ENCODE assay signal across 15 mouse cellular contexts in the genomic region with DNA sequence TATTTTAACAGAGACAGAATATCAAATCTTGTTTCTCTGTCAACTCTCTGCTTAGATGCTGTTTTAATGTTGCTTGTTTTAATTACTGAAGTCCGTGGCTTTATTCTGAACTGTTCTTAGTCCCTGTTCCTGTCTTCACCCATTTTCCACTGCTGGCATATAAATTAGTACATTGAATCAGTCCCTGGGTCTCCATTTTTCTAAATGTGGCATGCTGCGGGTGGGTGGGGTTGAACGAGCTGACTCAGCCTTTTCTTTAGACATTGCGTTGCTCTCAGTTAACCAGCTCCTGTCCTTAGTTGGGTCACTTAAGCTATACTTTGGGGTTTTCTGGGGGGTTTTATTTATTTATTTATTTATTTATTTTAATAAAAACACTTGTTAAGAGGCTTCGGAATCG. TPM values are rescaled to one million over a fixed set of nuclear protein-coding genes. Genes with fewer than 3 reads are reported as not detected.
DNase-seq lines count a peak whose midpoint lies in the region; ATAC-seq and TF ChIP-seq lines count a peak whose summit lies in the region.
"Had no signal": no experiment of that assay in that cellular context is flagged by ENCODE, and none has a peak within 500 bp of the region (broad histone marks: within the 10 kb centered on the region; RNA-seq: fewer than 3 reads in every experiment).

No protein-coding gene starts in this region.

- TF ChIP-seq EP300 in stomach, postnatal 0 days (optimal IDR thresholded peaks at IDR 0.05), result no peak

- DNase-seq in heart, postnatal 36 days, result no peak
- peak; percentile 9 for DNase-seq in right cerebral cortex, postnatal 25 days
- DNase-seq in right cerebral cortex, postnatal 36 days (ENCODE audit: low spot score in 2 of 2), result no peak
- DNase-seq in stomach, postnatal 0 days (ENCODE audit: low spot score), result no peak
- DNase-seq in embryo, embryonic 10.5 days (ENCODE audit: low spot score), result no peak
- DNase-seq: gastrocnemius, postnatal 14 days; right cerebral cortex, postnatal 14 days; thymus, adult 18-20 months had no signal

- intact Hi-C loops in heart, postnatal 36 days (cut with DNase I), result loop anchor here (5.0 kb wide), 1 partner anchor 167 kb away; no protein-coding TSS in a partner anchor

- ATAC-seq in heart, embryonic 15.5 days (replicated peaks; ENCODE audit: insufficient number of reproducible peaks, insufficient read depth, low FRiP score, low read depth), result no peak
- ATAC-seq in limb, embryonic 15.5 days (ENCODE audit: insufficient number of reproducible peaks, low FRiP score, low TSS enrichment, low read depth), result no peak
- no peak for ATAC-seq in stomach, postnatal 0 days (ENCODE audit: low FRiP score, low TSS enrichment)
- ATAC-seq in forebrain, embryonic 15.5 days (replicated peaks), result no peak

- no peaks in the 10 kb centered on the region for H3K9me3 ChIP-seq in heart, embryonic 15.5 days (replicated peaks)
- no peaks in the 10 kb centered on the region for H3K9me3 ChIP-seq in limb, embryonic 15.5 days
- H3K9me3 ChIP-seq in stomach, postnatal 0 days (ENCODE audit: control insufficient read depth, low read length), result no peaks in the 10 kb centered on the region
- H3K9me3 ChIP-seq in forebrain, embryonic 15.5 days, result no peaks in the 10 kb centered on the region
- H3K9me3 ChIP-seq: hindbrain, embryonic 13.5 days; midbrain, embryonic 12.5 days; neural tube, embryonic 13.5 days had no signal

- WGBS in heart, embryonic 15.5 days, result 72% methylated on average over 6 of the region's 6 CpGs
- 51% methylated on average over 6 of the region's 6 CpGs for WGBS in limb, embryonic 15.5 days
- 57% methylated on average over 6 of the region's 6 CpGs for WGBS in stomach, postnatal 0 days
- 68% methylated on average over 6 of the region's 6 CpGs for WGBS in forebrain, embryonic 15.5 days

- H3K4me2 ChIP-seq in heart, embryonic 15.5 days, result no peak overlapping the region; the same call in 1 of the 2 replicates
- H3K4me2 ChIP-seq in limb, embryonic 15.5 days, result 0 out of 2 replicates have a peak overlapping the region, but pooled peaks have one; percentile 1
- H3K4me2 ChIP-seq in stomach, postnatal 0 days (replicated peaks; ENCODE audit: low read depth), result peak overlapping the region; percentile 72
- no peak overlapping the region for H3K4me2 ChIP-seq in forebrain, embryonic 15.5 days (replicated peaks)

- no peak for TF ChIP-seq CTCF in stomach, postnatal 0 days (IDR thresholded peaks at IDR 0.05; ENCODE audit: low read depth)

- H3K27me3 ChIP-seq in heart, embryonic 15.5 days, result no peaks in the 10 kb centered on the region
- no peaks in the 10 kb centered on the region for H3K27me3 ChIP-seq in limb, embryonic 15.5 days
- no peaks in the 10 kb centered on the region for H3K27me3 ChIP-seq in stomach, postnatal 0 days (ENCODE audit: control insufficient read depth, insufficient read depth, low read length)
- peaks cover 12% of the 10 kb centered on the region; the same call in 1 of the 2 replicates for H3K27me3 ChIP-seq in forebrain, embryonic 15.5 days

- peaks cover 13% of the 10 kb centered on the region for H3K4me1 ChIP-seq in heart, embryonic 15.5 days (replicated peaks)
- H3K4me1 ChIP-seq in limb, embryonic 15.5 days, result peaks cover 14% of the 10 kb centered on the region
- H3K4me1 ChIP-seq in stomach, postnatal 0 days (replicated peaks; ENCODE audit: control insufficient read depth, insufficient read depth), result no peaks in the 10 kb centered on the region
- H3K4me1 ChIP-seq in forebrain, embryonic 15.5 days, result peaks cover 13% of the 10 kb centered on the region

- H3K9ac ChIP-seq in heart, embryonic 15.5 days, result no peak overlapping the region
- no peak overlapping the region for H3K9ac ChIP-seq in limb, embryonic 15.5 days
- no peak overlapping the region for H3K9ac ChIP-seq in stomach, postnatal 0 days (ENCODE audit: low read length)
- no peak overlapping the region for H3K9ac ChIP-seq in forebrain, embryonic 15.5 days (replicated peaks)
- H3K9ac ChIP-seq: hindbrain, embryonic 13.5 days; midbrain, embryonic 12.5 days; neural tube, embryonic 13.5 days had no signal

- H3K36me3 ChIP-seq in heart, embryonic 15.5 days, result no peaks in the 10 kb centered on the region
- no peaks in the 10 kb centered on the region for H3K36me3 ChIP-seq in limb, embryonic 15.5 days
- H3K36me3 ChIP-seq in stomach, postnatal 0 days (ENCODE audit: control insufficient read depth, insufficient read depth, low read length), result no peaks in the 10 kb centered on the region
- no peaks in the 10 kb centered on the region for H3K36me3 ChIP-seq in forebrain, embryonic 15.5 days
- H3K36me3 ChIP-seq: hindbrain, embryonic 13.5 days; midbrain, embryonic 12.5 days; neural tube, embryonic 13.5 days had no signal

- H3K4me3 ChIP-seq in heart, embryonic 15.5 days, result 0 out of 2 replicates have a peak overlapping the region, but pooled peaks have one; percentile 14
- no peak overlapping the region for H3K4me3 ChIP-seq in limb, embryonic 15.5 days
- H3K4me3 ChIP-seq in stomach, postnatal 0 days (ENCODE audit: low read depth, low read length), result peak overlapping the region; percentile 8; the same call in 1 of the 2 replicates
- no peak overlapping the region for H3K4me3 ChIP-seq in forebrain, embryonic 15.5 days
- H3K4me3 ChIP-seq: hindbrain, embryonic 13.5 days; midbrain, embryonic 12.5 days; neural tube, embryonic 13.5 days had no signal

- no peak overlapping the region for H3K27ac ChIP-seq in heart, embryonic 15.5 days
- H3K27ac ChIP-seq in limb, embryonic 15.5 days, result no peak overlapping the region
- no peak overlapping the region for H3K27ac ChIP-seq in stomach, postnatal 0 days (replicated peaks)
- H3K27ac ChIP-seq in forebrain, embryonic 15.5 days (replicated peaks), result no peak overlapping the region
- H3K27ac ChIP-seq: hindbrain, embryonic 13.5 days; kidney, postnatal 0 days; midbrain, embryonic 12.5 days; neural tube, embryonic 13.5 days had no signal

RNA-seq across cellular contexts. Expression of gene Ell2, which starts 3.6 kb away (rescaled TPM):
- 4.6 and 6.2 TPM in 2 replicates for polyA plus RNA-seq in heart, embryonic 15.5 days (2015; fragmentation: Nextera tagmentation; extraction: Ambion mirVana)
- 10 to 100 TPM; 17.0 to 23.2 TPM for total RNA-seq in heart, postnatal 36 days (2021)
- 11.2 and 13.3 TPM in 2 replicates for polyA plus RNA-seq in limb, embryonic 15.5 days (2015; fragmentation: Nextera tagmentation; extraction: Ambion mirVana)
- polyA plus RNA-seq in stomach, postnatal 0 days (2015; fragmentation: Nextera tagmentation; extraction: Ambion mirVana), result 13.0 and 13.6 TPM in 2 replicates
- polyA plus RNA-seq in forebrain, embryonic 15.5 days (2015; fragmentation: Nextera tagmentation; extraction: Ambion mirVana), result 0.72 and 0.74 TPM in 2 replicates

Comparison
In these comparisons a context has a peak if more than half of its experiments do, and no peak if none do; other contexts are left out.
1. H3K4me2 ChIP-seq: peak in limb, embryonic 15.5 days (single experiment) and stomach, postnatal 0 days (single experiment); none in heart, embryonic 15.5 days (single experiment) and forebrain, embryonic 15.5 days (single experiment).
2. H3K4me3 ChIP-seq: peak in heart, embryonic 15.5 days (single experiment) and stomach, postnatal 0 days (single experiment); none in limb, embryonic 15.5 days (single experiment) and forebrain, embryonic 15.5 days (single experiment).